Mouse (Mus musculus): ENCODE results near the gene Tmem202.

GRCm38 (mm10) chr9:59548961-59549487 lies 9.4 kb upstream of the Tmem202 start:
- no peak for TF ChIP-seq CTCF (IDR thresholded peaks at IDR 0.05; ENCODE audit: low read depth)
- TF ChIP-seq EP300 (IDR thresholded peaks at IDR 0.05; ENCODE audit: low read depth) = no peak
